Mouse (Mus musculus): ENCODE data around the gene 1700018B08Rik. TPM values are rescaled to one million over a fixed set of nuclear protein-coding genes. Genes with fewer than 3 reads are reported as not detected.

Gene 1700018B08Rik
- polyA plus RNA-seq, 1 experiment, result not detected

DNA sequence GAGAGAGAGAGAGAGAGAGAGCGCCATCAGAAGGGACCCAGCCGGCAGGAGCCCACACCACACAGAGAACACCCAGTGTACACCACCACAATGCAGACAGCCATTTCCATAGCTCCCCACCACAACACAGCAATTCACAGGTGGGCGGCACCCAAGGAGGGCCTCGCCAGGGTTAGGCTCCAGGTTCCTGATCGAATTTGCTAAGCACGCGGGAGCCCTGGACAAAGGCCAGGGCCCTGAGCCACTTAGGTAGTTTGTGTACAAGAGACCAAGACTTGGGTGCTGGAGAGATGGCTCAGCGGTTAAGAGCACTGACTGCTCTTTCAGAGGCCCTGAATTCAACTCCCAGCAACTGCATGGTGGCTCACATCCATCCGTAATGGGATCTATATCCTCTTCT is 8.4 kb upstream of the 1700018B08Rik start:
- H3K27ac ChIP-seq (ENCODE audit: insufficient read depth, low read depth, low read length), result no peak overlapping the region
- H3K4me3 ChIP-seq (ENCODE audit: low read depth, low read length), result no peak overlapping the region
- peaks cover 20% of the 10 kb centered on the region for H3K36me3 ChIP-seq (ENCODE audit: control insufficient read depth, insufficient read depth, low read length)
- H3K27me3 ChIP-seq (ENCODE audit: control insufficient read depth, insufficient read depth, low read length), result no peaks in the 10 kb centered on the region
- WGBS, result 73% methylated on average over 9 of the region's 9 CpGs
- TF ChIP-seq POLR2A (IDR thresholded peaks at IDR 0.05; ENCODE audit: low read depth, low read length) (no peak), CTCF (IDR thresholded peaks at IDR 0.05; ENCODE audit: extremely low read depth, insufficient read length, insufficient replicate concordance, low read depth, low read length) (no peak)
- H3K4me1 ChIP-seq (ENCODE audit: control insufficient read depth, insufficient read depth, insufficient read length, low read length), result no peaks in the 10 kb centered on the region

GRCm38 (mm10) chr8:121551065-121551985 is 7.2 kb upstream of the 1700018B08Rik start:
- no peak for TF ChIP-seq CTCF (IDR thresholded peaks at IDR 0.05; ENCODE audit: extremely low read depth, insufficient read length, insufficient replicate concordance, low read depth, low read length)
- TF ChIP-seq POLR2A (IDR thresholded peaks at IDR 0.05; ENCODE audit: low read depth, low read length), result no peak
- WGBS, result 74% methylated on average over 24 of the region's 24 CpGs

GRCm38 (mm10) chr8:121550056-121550455 is 5.9 kb upstream of the 1700018B08Rik start:
- Histone ChIP-seq H3K27me3 (ENCODE audit: control insufficient read depth, insufficient read depth, low read length) (no peaks in the 10 kb centered on the region), H3K27ac (ENCODE audit: insufficient read depth, low read depth, low read length) (no peak overlapping the region)

More at GRCm38 (mm10) chr8:121551065-121551985, 7.2 kb upstream of the 1700018B08Rik start:
- no peaks in the 10 kb centered on the region for H3K27me3 ChIP-seq (ENCODE audit: control insufficient read depth, insufficient read depth, low read length)
- no peak overlapping the region for H3K27ac ChIP-seq (ENCODE audit: insufficient read depth, low read depth, low read length)
- peaks cover 20% of the 10 kb centered on the region for H3K36me3 ChIP-seq (ENCODE audit: control insufficient read depth, insufficient read depth, low read length)
- no peak overlapping the region for H3K4me3 ChIP-seq (ENCODE audit: low read depth, low read length)
- H3K4me1 ChIP-seq (ENCODE audit: control insufficient read depth, insufficient read depth, insufficient read length, low read length), result no peaks in the 10 kb centered on the region

GRCm38 (mm10) chr8:121547132-121547531 is 3.0 kb upstream of the 1700018B08Rik start:
- TF ChIP-seq CTCF (IDR thresholded peaks at IDR 0.05; ENCODE audit: extremely low read depth, insufficient read length, insufficient replicate concordance, low read depth, low read length), result peak; percentile 74; the same call in 1 of the 2 replicates
- TF ChIP-seq POLR2A (IDR thresholded peaks at IDR 0.05; ENCODE audit: low read depth, low read length), result no peak
- Histone ChIP-seq H3K27me3 (ENCODE audit: control insufficient read depth, insufficient read depth, low read length) (no peaks in the 10 kb centered on the region), H3K4me3 (ENCODE audit: low read depth, low read length) (no peak overlapping the region), H3K4me1 (ENCODE audit: control insufficient read depth, insufficient read depth, insufficient read length, low read length) (no peaks in the 10 kb centered on the region), H3K27ac (ENCODE audit: insufficient read depth, low read depth, low read length) (no peak overlapping the region), H3K36me3 (ENCODE audit: control insufficient read depth, insufficient read depth, low read length) (peaks cover 4% of the 10 kb centered on the region; the same call in 1 of the 2 replicates)
- 5% methylated on average over 7 of the region's 7 CpGs for WGBS

More at GRCm38 (mm10) chr8:121550056-121550455, 5.9 kb upstream of the 1700018B08Rik start:
- WGBS, result 85% methylated on average over 6 of the region's 6 CpGs
- peaks cover 20% of the 10 kb centered on the region for H3K36me3 ChIP-seq (ENCODE audit: control insufficient read depth, insufficient read depth, low read length)
- no peak overlapping the region for H3K4me3 ChIP-seq (ENCODE audit: low read depth, low read length)
- no peaks in the 10 kb centered on the region for H3K4me1 ChIP-seq (ENCODE audit: control insufficient read depth, insufficient read depth, insufficient read length, low read length)
- TF ChIP-seq POLR2A (IDR thresholded peaks at IDR 0.05; ENCODE audit: low read depth, low read length), result no peak

- TF ChIP-seq POLR2A (IDR thresholded peaks at IDR 0.05; ENCODE audit: low read depth, low read length), result no peak
- no peak for TF ChIP-seq CTCF (IDR thresholded peaks at IDR 0.05; ENCODE audit: extremely low read depth, insufficient read length, insufficient replicate concordance, low read depth, low read length)
- Histone ChIP-seq H3K4me1 (ENCODE audit: control insufficient read depth, insufficient read depth, insufficient read length, low read length) (no peaks in the 10 kb centered on the region), H3K27ac (ENCODE audit: insufficient read depth, low read depth, low read length) (no peak overlapping the region), H3K4me3 (ENCODE audit: low read depth, low read length) (no peak overlapping the region), H3K36me3 (ENCODE audit: control insufficient read depth, insufficient read depth, low read length) (no peaks in the 10 kb centered on the region), H3K27me3 (ENCODE audit: control insufficient read depth, insufficient read depth, low read length) (no peaks in the 10 kb centered on the region)
- 49% methylated on average over 11 of the region's 11 CpGs for WGBS
These were observed 816 bp upstream of the 1700018B08Rik start for GRCm38 (mm10) chr8:121544936-121545335.

- H3K27ac ChIP-seq (ENCODE audit: insufficient read depth, low read depth, low read length), result no peak overlapping the region
- H3K27me3 ChIP-seq (ENCODE audit: control insufficient read depth, insufficient read depth, low read length), result no peaks in the 10 kb centered on the region
- no peaks in the 10 kb centered on the region for H3K36me3 ChIP-seq (ENCODE audit: control insufficient read depth, insufficient read depth, low read length)
- TF ChIP-seq CTCF (IDR thresholded peaks at IDR 0.05; ENCODE audit: extremely low read depth, insufficient read length, insufficient replicate concordance, low read depth, low read length) (no peak), POLR2A (IDR thresholded peaks at IDR 0.05; ENCODE audit: low read depth, low read length) (no peak)
- WGBS, result 69% methylated on average over 13 of the region's 13 CpGs
- H3K4me3 ChIP-seq (ENCODE audit: low read depth, low read length), result no peak overlapping the region
- H3K4me1 ChIP-seq (ENCODE audit: control insufficient read depth, insufficient read depth, insufficient read length, low read length), result no peaks in the 10 kb centered on the region
These were observed 1.2 kb downstream of the 1700018B08Rik start for GRCm38 (mm10) chr8:121542901-121543300.

GRCm38 (mm10) chr8:121541862-121542261 is 2.3 kb downstream of the 1700018B08Rik start:
- no peak overlapping the region for H3K4me3 ChIP-seq (ENCODE audit: low read depth, low read length)
- TF ChIP-seq POLR2A (IDR thresholded peaks at IDR 0.05; ENCODE audit: low read depth, low read length) (no peak), CTCF (IDR thresholded peaks at IDR 0.05; ENCODE audit: extremely low read depth, insufficient read length, insufficient replicate concordance, low read depth, low read length) (no peak)
- H3K4me1 ChIP-seq (ENCODE audit: control insufficient read depth, insufficient read depth, insufficient read length, low read length), result no peaks in the 10 kb centered on the region
- 67% methylated on average over 19 of the region's 19 CpGs for WGBS
- H3K27me3 ChIP-seq (ENCODE audit: control insufficient read depth, insufficient read depth, low read length), result no peaks in the 10 kb centered on the region
- no peak overlapping the region for H3K27ac ChIP-seq (ENCODE audit: insufficient read depth, low read depth, low read length)
- H3K36me3 ChIP-seq (ENCODE audit: control insufficient read depth, insufficient read depth, low read length), result no peaks in the 10 kb centered on the region
